Mouse (Mus musculus) naive thymus-derived CD4-positive, alpha-beta T cell, adult 2 months (primary cell): ENCODE measurements around the gene Gif.

ENCODE experiments used
- DNase-seq: peaks from one replicate; pipeline ENCODE4 v3.0.0-alpha.2; 2011; ENCODE audit warnings: low read depth

Gene Gif

GRCm38 (mm10) chr19:11794447-11794846 lies 47.1 kb downstream of the Gif start:
- no peak for DNase-seq

- no peak for DNase-seq
Measured at GRCm38 (mm10) chr19:11800531-11801315, 53.4 kb downstream of the Gif start.

- DNase-seq = no peak
Measured at GRCm38 (mm10) chr19:11804423-11804822, 57.1 kb downstream of the Gif start.

- peak; percentile 56 for DNase-seq
Measured at GRCm38 (mm10) chr19:11807251-11807650, 59.9 kb downstream of the Gif start.

- DNase-seq = no peak
Measured at GRCm38 (mm10) chr19:11807822-11808221, 60.5 kb downstream of the Gif start.

DNA sequence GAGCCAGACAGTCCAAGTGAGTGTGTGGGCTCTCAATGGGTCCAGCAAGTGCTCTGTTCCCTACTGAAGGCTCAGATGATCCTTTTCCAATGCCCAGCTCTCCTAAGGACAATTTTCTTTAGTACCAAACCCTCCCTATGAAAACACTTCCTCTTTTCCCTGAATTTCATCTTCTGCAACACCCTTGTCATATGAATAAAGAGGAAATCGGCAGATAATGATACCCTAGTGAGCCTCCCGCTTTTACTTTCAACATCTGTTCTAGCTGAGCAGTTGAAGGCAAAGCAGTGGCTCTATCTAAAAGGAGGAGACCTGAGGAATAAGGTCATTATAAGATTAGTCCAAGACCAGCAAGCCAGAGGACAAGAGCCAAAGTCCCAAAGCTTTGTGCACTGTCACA lies 61.1 kb downstream of the Gif start:
- DNase-seq = no peak

- no peak for DNase-seq
Measured at GRCm38 (mm10) chr19:11810003-11810758, 62.8 kb downstream of the Gif start.

DNA sequence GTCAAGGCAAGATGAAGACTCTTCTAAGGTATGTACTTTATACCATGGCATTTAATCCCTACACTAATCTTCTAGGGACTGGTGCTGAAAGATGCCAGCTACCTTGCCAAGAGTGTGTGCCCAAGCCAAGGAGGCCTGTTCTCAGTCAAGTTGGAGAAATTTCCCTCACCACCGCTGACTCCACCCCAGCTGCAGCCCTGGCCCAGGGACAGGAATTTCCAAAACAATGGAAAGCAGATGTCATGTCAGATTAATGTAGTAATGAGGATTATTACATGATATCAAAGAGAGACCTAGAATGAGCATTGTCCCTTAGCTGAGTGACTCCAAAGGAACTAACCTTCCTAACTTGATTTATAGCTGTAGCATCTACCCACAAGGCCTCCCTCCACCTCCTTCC lies 63.5 kb downstream of the Gif start:
- DNase-seq = no peak

GRCm38 (mm10) chr19:11811688-11812365 lies 64.5 kb downstream of the Gif start:
- DNase-seq = no peak
